Mouse (Mus musculus): ENCODE data around the gene Csmd2.
A peak's percentile ranks its signal among the peaks of the same experiment; 100 is the strongest.

Gene Csmd2

GRCm38 (mm10) chr4:128342208-128342607 is 354.6 kb downstream of the Csmd2 start:
- DNase-seq: no peak

- peak; percentile 59 for DNase-seq
Observed at GRCm38 (mm10) chr4:128358751-128359150, 371.1 kb downstream of the Csmd2 start.

- DNase-seq: no peak
Observed at GRCm38 (mm10) chr4:128365851-128366250, 378.2 kb downstream of the Csmd2 start.

DNA sequence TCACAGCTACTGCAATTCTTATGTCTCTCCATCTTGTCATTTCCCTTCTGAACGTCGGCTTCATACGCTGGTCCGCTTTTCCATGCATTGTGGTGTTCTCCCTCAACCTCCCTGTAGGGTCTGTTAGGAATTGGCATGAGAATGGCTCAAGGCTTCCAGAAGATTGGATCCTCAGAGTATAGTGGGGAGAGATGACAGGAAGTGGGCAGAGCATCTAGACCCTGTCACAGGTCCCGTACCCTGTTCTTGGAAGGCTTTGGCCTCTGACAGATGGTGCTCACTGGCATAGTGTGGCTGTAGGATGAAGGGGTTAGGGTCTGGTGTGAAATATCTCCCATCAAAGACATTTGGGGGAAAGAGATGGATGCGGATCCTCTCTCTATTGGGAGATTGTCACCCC is 380.4 kb downstream of the Csmd2 start:
- no peak for DNase-seq

DNA sequence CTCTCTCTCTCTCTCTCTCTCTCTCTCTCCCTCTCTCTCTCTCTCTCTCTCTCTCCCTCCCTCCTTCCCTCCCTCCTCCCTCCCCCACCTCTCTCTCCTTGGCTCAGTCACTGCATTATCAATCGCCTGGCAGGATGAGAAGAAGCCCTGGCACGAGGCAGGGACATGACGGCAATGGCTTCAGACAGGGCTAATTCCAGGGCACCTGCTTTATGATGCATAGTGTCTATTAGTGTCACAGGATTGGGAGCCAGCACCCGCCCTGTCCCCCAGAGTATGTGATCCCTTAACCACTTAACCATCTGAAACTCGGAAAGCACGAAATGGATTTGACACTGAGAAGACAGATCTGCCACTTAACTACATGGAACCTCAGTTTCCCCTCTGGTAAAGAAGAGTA is 384.1 kb downstream of the Csmd2 start:
- DNase-seq: no peak

GRCm38 (mm10) chr4:128373196-128373595 is 385.5 kb downstream of the Csmd2 start:
- DNase-seq: no peak

DNA sequence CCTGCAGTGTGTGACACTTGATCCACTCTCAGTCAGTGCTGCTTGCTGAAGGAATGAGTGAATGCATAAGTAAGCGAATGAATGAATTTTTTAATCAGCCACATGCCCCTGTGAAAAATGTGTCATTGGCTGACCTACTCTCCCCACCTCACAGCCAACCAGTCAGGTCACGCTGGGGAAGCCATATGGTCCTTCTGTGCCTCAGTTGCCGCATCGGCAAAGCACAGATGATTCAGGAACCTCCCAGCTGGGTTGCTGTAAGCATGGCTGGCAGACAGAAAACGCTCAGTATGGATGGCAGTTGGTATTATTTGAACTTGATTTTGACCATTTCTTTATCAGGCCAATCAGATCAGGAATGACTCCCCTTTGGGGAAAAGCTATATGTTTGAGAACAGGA is 386.4 kb downstream of the Csmd2 start:
- DNase-seq: no peak

DNA sequence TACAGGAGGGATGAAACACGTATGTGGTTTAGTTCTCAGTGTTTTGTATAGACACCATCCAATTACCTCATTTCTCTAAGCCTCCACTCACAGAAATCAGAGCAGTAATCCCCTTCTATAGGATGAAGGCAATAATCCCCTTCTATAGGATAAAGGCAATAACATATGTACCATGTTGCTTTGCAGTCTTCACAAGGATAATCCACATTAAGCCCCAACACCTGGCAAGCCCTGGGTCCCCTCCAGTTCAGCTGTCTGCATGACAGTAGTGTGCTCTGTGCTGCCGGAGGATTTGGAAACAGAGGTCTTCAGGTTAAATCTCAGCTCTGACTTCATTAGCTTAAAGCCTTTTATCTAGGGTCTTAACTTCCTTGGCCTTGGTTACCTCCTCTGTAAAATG is 391.3 kb downstream of the Csmd2 start:
- no peak for DNase-seq

DNA sequence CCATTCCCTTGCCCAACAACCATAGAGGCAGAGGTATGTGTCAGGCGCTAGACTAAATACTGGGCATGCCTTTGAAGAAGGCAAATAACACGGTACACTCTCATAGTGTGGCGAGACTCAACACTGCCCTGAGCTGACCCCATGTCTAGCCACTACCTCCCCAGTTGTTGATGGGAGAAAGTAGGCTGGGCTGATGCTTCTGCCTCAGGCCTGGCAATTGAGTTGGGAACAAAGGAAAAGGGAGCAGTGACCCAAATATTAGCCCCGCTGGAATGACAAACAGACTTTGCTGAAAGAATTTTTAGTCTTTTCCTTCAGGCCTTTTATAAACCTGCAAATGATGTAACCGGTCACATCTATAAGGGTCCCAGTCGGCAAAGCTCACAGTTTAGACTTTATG is 393.7 kb downstream of the Csmd2 start:
- DNase-seq: no peak

- no peak for DNase-seq
Observed at GRCm38 (mm10) chr4:128383800-128384199, 396.1 kb downstream of the Csmd2 start.

- DNase-seq: no peak
Observed at GRCm38 (mm10) chr4:128391484-128391883, 403.8 kb downstream of the Csmd2 start.

DNA sequence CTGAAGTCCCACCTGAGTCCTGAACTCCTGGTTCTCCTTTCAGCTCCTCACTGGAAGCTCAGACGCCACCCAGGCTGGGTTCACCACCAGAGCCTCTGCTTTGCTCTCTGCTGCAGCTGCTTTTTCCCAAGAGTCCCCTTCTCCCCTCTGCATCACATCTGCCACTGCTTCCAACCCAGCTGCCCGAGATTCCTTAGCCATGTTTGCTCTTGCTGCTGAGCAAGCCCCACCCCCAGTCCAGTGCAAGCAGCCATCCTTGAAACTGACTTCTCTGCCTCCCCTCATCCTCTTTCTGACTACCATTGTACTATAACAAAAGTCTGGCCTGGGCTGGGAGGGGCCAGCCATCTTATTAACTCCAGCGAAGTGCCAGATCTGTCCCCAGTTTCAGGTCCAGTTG is 404.6 kb downstream of the Csmd2 start:
- DNase-seq: no peak

DNA sequence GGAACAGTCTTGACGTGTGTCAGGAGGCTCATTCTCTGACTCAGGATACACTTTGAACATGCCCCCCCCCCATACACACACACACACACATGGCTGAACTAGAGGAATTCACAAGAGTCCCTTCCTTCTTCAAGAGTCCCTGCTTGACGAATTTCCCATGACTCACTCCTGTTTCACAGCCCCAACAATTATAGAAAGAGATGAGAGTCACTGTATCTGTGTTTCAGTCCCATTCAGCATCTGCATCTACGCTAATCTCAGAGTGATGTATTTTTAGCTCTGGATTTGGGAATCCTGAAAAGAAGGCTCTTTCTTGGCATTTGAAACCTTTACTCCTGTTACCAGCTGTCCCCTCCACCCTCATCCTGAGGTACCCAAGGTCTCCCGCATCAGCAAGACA is 406.2 kb downstream of the Csmd2 start:
- DNase-seq: no peak

DNA sequence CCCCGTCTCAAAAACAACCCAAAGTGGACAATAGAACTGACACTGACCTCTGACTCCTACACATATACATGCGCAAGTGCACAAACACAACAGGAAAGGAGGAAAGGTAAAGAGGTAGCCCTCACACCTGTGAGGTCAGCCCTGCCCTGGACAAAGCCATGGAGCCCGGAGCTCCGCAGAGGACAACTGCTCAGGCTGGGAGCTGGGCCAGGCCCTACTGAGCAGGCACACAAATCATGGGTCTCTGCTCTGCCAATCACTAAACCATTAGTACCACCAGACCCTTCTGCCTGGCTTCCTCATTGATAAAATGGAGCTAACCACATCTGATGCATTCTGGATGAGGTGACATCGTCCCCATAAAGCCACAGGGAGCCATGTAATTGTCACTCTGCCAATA is 409.0 kb downstream of the Csmd2 start:
- no peak for DNase-seq

GRCm38 (mm10) chr4:128397804-128398203 is 410.1 kb downstream of the Csmd2 start:
- no peak for DNase-seq

GRCm38 (mm10) chr4:128398948-128399347 is 411.3 kb downstream of the Csmd2 start:
- DNase-seq: peak; percentile 77

DNA sequence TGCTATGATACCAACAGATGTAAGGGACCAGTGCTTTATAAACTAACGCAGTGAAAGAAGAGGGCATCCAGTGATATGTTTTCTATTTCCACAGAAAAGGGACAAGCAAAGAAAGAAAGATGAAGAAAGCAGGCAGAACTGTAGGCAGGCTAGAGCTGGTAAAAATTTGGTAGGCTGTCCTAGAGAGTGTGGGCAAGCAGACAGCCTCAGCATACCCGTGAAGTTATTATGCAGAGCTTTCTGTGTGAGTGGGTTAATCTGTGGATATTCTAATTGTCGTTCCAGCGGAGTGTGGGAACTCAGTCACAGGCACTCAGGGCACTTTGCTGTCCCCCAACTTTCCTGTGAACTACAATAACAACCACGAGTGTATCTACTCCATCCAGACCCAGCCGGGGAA is 412.4 kb downstream of the Csmd2 start:
- DNase-seq: no peak

DNA sequence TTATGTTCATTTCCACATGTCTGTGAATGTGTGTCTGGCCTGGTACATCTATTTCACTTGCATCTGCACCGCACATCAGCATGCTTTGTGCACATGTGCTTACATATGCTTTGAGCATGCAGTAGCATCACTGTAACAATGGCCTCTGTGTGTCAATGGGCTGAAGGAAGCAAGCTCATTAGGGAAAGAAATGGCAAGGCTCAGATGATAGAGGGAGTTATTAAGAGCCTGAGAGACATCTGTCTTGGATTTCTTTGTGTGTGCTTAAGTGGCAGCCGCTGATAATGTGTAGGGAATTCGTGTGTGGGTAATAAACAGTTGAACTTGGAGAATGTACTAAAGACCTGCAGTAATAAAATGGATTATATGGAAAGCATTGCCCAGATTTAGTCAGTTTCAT is 413.9 kb downstream of the Csmd2 start:
- no peak for DNase-seq

GRCm38 (mm10) chr4:128402706-128403105 is 415.0 kb downstream of the Csmd2 start:
- DNase-seq: no peak

DNA sequence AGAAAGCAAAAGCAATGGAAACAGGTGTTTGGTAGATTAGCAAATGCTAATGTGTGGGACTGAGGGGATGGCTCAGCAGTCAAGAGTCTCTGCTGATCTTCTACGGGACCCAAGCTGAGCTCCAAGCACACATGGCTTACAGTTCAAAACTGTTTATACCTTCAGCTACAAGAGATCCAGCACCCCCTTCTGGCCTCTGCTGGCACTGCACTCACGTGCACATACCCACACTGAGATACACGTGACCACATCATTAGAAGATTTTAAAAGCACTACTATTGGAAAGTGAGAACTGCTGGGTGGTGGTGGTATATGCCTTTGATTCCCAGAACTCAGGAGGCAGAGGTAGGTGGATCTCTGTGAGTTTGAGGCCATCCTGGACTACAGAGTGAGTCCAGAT is 417.9 kb downstream of the Csmd2 start:
- no peak for DNase-seq

- DNase-seq: no peak
Observed at GRCm38 (mm10) chr4:128407084-128407845, 419.6 kb downstream of the Csmd2 start.

GRCm38 (mm10) chr4:128411941-128412630 is 424.4 kb downstream of the Csmd2 start:
- peak; percentile 77 for DNase-seq

GRCm38 (mm10) chr4:128414741-128415140 is 427.1 kb downstream of the Csmd2 start:
- DNase-seq: no peak

GRCm38 (mm10) chr4:128419988-128420617 is 432.4 kb downstream of the Csmd2 start:
- no peak for DNase-seq
